Mouse (Mus musculus): ENCODE data around the gene Phlpp1.

DNA sequence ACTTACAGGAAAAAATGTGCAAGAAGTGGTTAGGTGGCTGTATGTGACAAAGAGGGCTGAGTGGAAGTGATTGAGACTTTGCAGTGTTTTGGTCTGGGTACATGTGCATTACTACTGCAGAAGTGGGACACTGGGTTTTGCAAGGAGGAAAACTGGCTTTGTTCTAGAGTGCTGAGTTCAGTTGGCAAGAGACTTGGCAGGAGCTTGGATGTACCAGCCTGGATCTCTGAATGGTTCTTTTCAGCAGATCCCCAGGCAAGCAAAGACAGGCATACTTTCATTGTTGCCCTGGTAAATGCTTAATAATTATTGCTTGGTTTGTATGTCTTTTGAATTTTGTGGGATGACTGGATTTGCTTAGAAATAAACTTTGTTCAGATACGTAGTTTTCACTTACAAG lies 69.5 kb downstream of the Phlpp1 start:
- no peak for TF ChIP-seq CTCF (conservative IDR thresholded peaks at IDR 0.05; ENCODE audit: low read length)
- no peak for TF ChIP-seq NANOG (IDR thresholded peaks at IDR 0.05; ENCODE audit: borderline replicate concordance, low read length)
- no peak for TF ChIP-seq POU5F1 (IDR thresholded peaks at IDR 0.05; ENCODE audit: borderline replicate concordance, low read length)

Measured in E14TG2a.4 (cell line).